Mouse (Mus musculus) megakaryocyte, embryonic 14.5 days (primary cell): ENCODE data around the gene Sh3bgrl2. TPM values are rescaled to one million over a fixed set of nuclear protein-coding genes. Genes with fewer than 3 reads are reported as not detected.

Source experiments
- H3K27me3 ChIP-seq: replicated peaks from 2 replicates; pipeline ENCODE3; 2012; ENCODE audit warnings: inconsistent platforms
- H3K36me3 ChIP-seq: replicated peaks from 2 replicates; pipeline ENCODE3; 2012; ENCODE audit warnings: low read length, inconsistent platforms, mixed read lengths
- H3K4me1 ChIP-seq: 2 replicates; pipeline ENCODE4 v1.6.1; 2012; ENCODE audit warnings: inconsistent platforms
- H3K4me3 ChIP-seq: replicated peaks from 2 replicates; pipeline ENCODE3; 2012; ENCODE audit warnings: moderate library complexity, mild to moderate bottlenecking, inconsistent platforms
- H3K9me3 ChIP-seq: 2 replicates; pipeline ENCODE4 v1.6.1; 2012; ENCODE audit warnings: inconsistent platforms
- FLI1 ChIP-seq: IDR thresholded peaks from 2 replicates; pipeline ENCODE4 v1.6.1; 2012; ENCODE audit warnings: low read length, inconsistent platforms, mixed read lengths
- GATA1 ChIP-seq: IDR thresholded peaks from 3 replicates; pipeline ENCODE4 v1.6.1; 2012; ENCODE audit warnings: mixed read lengths, low read length, inconsistent platforms, borderline replicate concordance
- polyA plus RNA-seq: library from polyadenylated mRNA; stranded (reverse); fragments of >175 nt; gene quantifications from 2 replicates; pipeline ENCODE4 v1.2.3, GENCODE M21; 2012; ENCODE audit warnings: low replicate concordance; ENCODE audit not compliant: insufficient read depth

The Sh3bgrl2 gene
- polyA plus RNA-seq, 1 experiment = 3.8 TPM

DNA sequence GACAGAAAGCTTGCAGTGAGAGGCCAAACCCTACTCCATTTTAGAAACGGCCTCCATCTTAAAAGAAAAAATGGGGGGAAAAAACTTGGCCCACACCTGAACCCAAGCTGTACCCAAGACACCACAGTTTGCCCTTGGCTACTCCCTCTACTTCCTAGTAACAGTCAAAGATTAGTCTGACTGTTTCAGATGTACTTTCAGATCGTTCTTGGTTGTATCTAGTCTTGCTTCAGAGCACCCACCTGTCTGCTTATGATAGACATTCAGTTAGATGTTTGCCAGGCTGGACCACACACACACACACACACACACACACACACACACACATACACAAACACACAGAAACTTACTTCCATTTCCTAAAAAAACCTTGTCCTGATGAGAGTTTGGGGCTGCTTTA, 111.0 kb downstream of the Sh3bgrl2 start:
- Histone ChIP-seq H3K36me3 (no peaks in the 10 kb centered on the region), H3K9me3 (peaks cover 9% of the 10 kb centered on the region)

GRCm38 (mm10) chr9:83661811-83662210, 113.7 kb downstream of the Sh3bgrl2 start:
- no peak for TF ChIP-seq FLI1
- no peak for TF ChIP-seq GATA1
- H3K4me1 ChIP-seq = no peaks in the 10 kb centered on the region
- H3K36me3 ChIP-seq = no peaks in the 10 kb centered on the region
- peaks cover 7% of the 10 kb centered on the region for H3K9me3 ChIP-seq
- no peak overlapping the region for H3K4me3 ChIP-seq
- no peaks in the 10 kb centered on the region for H3K27me3 ChIP-seq

More for the DNA sequence above, 111.0 kb downstream of the Sh3bgrl2 start:
- no peaks in the 10 kb centered on the region for H3K4me1 ChIP-seq
- no peak overlapping the region for H3K4me3 ChIP-seq
- no peaks in the 10 kb centered on the region for H3K27me3 ChIP-seq
- TF ChIP-seq GATA1 (no peak), FLI1 (no peak)

- no peak for TF ChIP-seq GATA1
- TF ChIP-seq FLI1 = no peak
- H3K4me3 ChIP-seq = peak overlapping the region; percentile 85
These were observed 116.1 kb downstream of the Sh3bgrl2 start for GRCm38 (mm10) chr9:83663981-83664897.

GRCm38 (mm10) chr9:83664951-83665350, 116.8 kb downstream of the Sh3bgrl2 start:
- TF ChIP-seq FLI1 = no peak
- no peak for TF ChIP-seq GATA1
- no peaks in the 10 kb centered on the region for H3K4me1 ChIP-seq
- peaks cover 13% of the 10 kb centered on the region for H3K9me3 ChIP-seq
- H3K36me3 ChIP-seq = no peaks in the 10 kb centered on the region
- H3K27me3 ChIP-seq = no peaks in the 10 kb centered on the region
- H3K4me3 ChIP-seq = no peak overlapping the region

More at GRCm38 (mm10) chr9:83663981-83664897, 116.1 kb downstream of the Sh3bgrl2 start:
- Histone ChIP-seq H3K4me1 (no peaks in the 10 kb centered on the region), H3K9me3 (peaks cover 7% of the 10 kb centered on the region), H3K27me3 (no peaks in the 10 kb centered on the region), H3K36me3 (no peaks in the 10 kb centered on the region)

- Histone ChIP-seq H3K27me3 (no peaks in the 10 kb centered on the region), H3K4me3 (no peak overlapping the region), H3K36me3 (no peaks in the 10 kb centered on the region), H3K9me3 (peaks cover 9% of the 10 kb centered on the region), H3K4me1 (no peaks in the 10 kb centered on the region)
- TF ChIP-seq FLI1 (no peak), GATA1 (no peak)
These were observed 118.9 kb downstream of the Sh3bgrl2 start for GRCm38 (mm10) chr9:83667031-83667430.

- TF ChIP-seq GATA1 = no peak
- no peak for TF ChIP-seq FLI1
- Histone ChIP-seq H3K4me1 (no peaks in the 10 kb centered on the region), H3K9me3 (no peaks in the 10 kb centered on the region), H3K4me3 (no peak overlapping the region), H3K36me3 (no peaks in the 10 kb centered on the region), H3K27me3 (no peaks in the 10 kb centered on the region)
These were observed 131.5 kb downstream of the Sh3bgrl2 start for GRCm38 (mm10) chr9:83679626-83680025.

- TF ChIP-seq GATA1 (no peak), FLI1 (no peak)
- H3K4me1 ChIP-seq = no peaks in the 10 kb centered on the region
- peaks cover 6% of the 10 kb centered on the region for H3K27me3 ChIP-seq
- no peaks in the 10 kb centered on the region for H3K36me3 ChIP-seq
- no peaks in the 10 kb centered on the region for H3K9me3 ChIP-seq
- H3K4me3 ChIP-seq = no peak overlapping the region
These were observed 133.8 kb downstream of the Sh3bgrl2 start for GRCm38 (mm10) chr9:83681661-83682655.

DNA sequence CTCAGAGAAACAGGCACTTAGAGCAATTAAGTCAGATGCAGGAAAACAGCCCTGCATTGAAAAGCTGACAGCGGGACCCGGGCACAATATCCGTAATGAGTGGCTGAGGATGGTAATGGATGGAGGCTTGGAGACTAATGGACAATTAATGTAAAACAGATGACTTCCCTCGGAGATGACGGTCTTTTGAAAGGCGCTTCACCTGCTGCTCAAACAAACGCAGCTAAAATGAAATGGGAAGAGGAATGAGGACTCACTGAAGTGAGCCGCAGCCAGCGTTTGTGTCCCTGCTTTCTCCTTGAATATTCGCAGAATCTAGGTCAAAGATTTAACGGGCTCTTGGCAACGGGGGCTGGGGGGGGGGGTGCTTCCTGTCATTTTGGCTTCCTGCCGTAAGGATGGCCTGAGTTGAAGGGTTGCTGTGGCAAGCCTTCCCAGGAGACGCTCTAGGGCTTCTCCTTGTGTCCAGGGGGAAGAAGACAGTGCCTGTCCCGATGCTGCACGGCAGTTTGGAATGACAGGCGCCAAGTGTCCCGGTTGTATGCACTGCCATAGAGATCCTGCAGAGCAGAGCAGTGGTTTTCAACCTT, 138.5 kb downstream of the Sh3bgrl2 start:
- H3K36me3 ChIP-seq = no peaks in the 10 kb centered on the region
- no peaks in the 10 kb centered on the region for H3K9me3 ChIP-seq
- H3K4me1 ChIP-seq = peaks cover under 1% of the 10 kb centered on the region; the same call in 1 of the 2 replicates
- no peak overlapping the region for H3K4me3 ChIP-seq
- H3K27me3 ChIP-seq = peaks cover 8% of the 10 kb centered on the region
- no peak for TF ChIP-seq GATA1
- no peak for TF ChIP-seq FLI1

GRCm38 (mm10) chr9:83687904-83688303, 139.8 kb downstream of the Sh3bgrl2 start:
- Histone ChIP-seq H3K9me3 (no peaks in the 10 kb centered on the region), H3K4me3 (no peak overlapping the region)
- TF ChIP-seq GATA1 (no peak), FLI1 (no peak)

More at GRCm38 (mm10) chr9:83687904-83688303, 139.8 kb downstream of the Sh3bgrl2 start:
- Histone ChIP-seq H3K4me1 (peaks cover 5% of the 10 kb centered on the region; the same call in 1 of the 2 replicates), H3K36me3 (no peaks in the 10 kb centered on the region), H3K27me3 (peaks cover 8% of the 10 kb centered on the region)

Other genes starting within 250 kb of the Sh3bgrl2 start
- 0.07 TPM in 1 of 2 replicates, not detected in the other for gene Lca5, start 107.2 kb upstream of the Sh3bgrl2 start, polyA plus RNA-seq